Mouse (Mus musculus): ENCODE measurements around the gene Ssbp3. TPM values are rescaled to one million over a fixed set of nuclear protein-coding genes. Genes with fewer than 3 reads are reported as not detected.

Gene Ssbp3
- total and polyA plus RNA-seq, 2 experiments from 2014 or later: 108 to 155 TPM

GRCm38 (mm10) chr4:107075456-107075855 lies 165.0 kb downstream of the Ssbp3 start:
- no peak for TF ChIP-seq CTCF (IDR thresholded peaks at IDR 0.05; ENCODE audit: low read depth)
- no peak for ATAC-seq
- Histone ChIP-seq H3K4me2 (ENCODE audit: low read depth, low read length) (no peak overlapping the region), H3K27me3 (ENCODE audit: insufficient read depth, low read length) (no peaks in the 10 kb centered on the region), H3K4me1 (ENCODE audit: insufficient read depth, low read length) (no peaks in the 10 kb centered on the region), H3K36me3 (ENCODE audit: insufficient read depth, low read length) (no peaks in the 10 kb centered on the region), H3K27ac (no peak overlapping the region), H3K9me3 (ENCODE audit: low read length) (no peaks in the 10 kb centered on the region), H3K9ac (replicated peaks; ENCODE audit: low read length) (no peak overlapping the region), H3K4me3 (ENCODE audit: low read length) (no peak overlapping the region)
- DNase-seq (ENCODE audit: low spot score): peak; percentile 30
- WGBS: 67% methylated on average over 5 of the region's 5 CpGs

GRCm38 (mm10) chr4:107078894-107079293 lies 168.4 kb downstream of the Ssbp3 start:
- 84% methylated on average over 4 of the region's 4 CpGs for WGBS

GRCm38 (mm10) chr4:107079716-107080115 lies 169.2 kb downstream of the Ssbp3 start:
- Histone ChIP-seq H3K27ac (no peak overlapping the region), H3K4me3 (ENCODE audit: low read length) (no peak overlapping the region), H3K4me2 (ENCODE audit: low read depth, low read length) (no peak overlapping the region), H3K36me3 (ENCODE audit: insufficient read depth, low read length) (no peaks in the 10 kb centered on the region), H3K9ac (replicated peaks; ENCODE audit: low read length) (no peak overlapping the region), H3K9me3 (ENCODE audit: low read length) (no peaks in the 10 kb centered on the region), H3K27me3 (ENCODE audit: insufficient read depth, low read length) (no peaks in the 10 kb centered on the region), H3K4me1 (ENCODE audit: insufficient read depth, low read length) (peaks cover 12% of the 10 kb centered on the region)
- DNase-seq (ENCODE audit: low spot score): no peak
- TF ChIP-seq CTCF (IDR thresholded peaks at IDR 0.05; ENCODE audit: low read depth): no peak
- no peak for ATAC-seq

More at GRCm38 (mm10) chr4:107078894-107079293, 168.4 kb downstream of the Ssbp3 start:
- TF ChIP-seq CTCF (IDR thresholded peaks at IDR 0.05; ENCODE audit: low read depth): no peak
- peaks cover 4% of the 10 kb centered on the region for H3K4me1 ChIP-seq (ENCODE audit: insufficient read depth, low read length)
- H3K36me3 ChIP-seq (ENCODE audit: insufficient read depth, low read length): no peaks in the 10 kb centered on the region
- H3K9me3 ChIP-seq (ENCODE audit: low read length): no peaks in the 10 kb centered on the region
- no peak overlapping the region for H3K9ac ChIP-seq (replicated peaks; ENCODE audit: low read length)
- H3K4me2 ChIP-seq (ENCODE audit: low read depth, low read length): no peak overlapping the region
- no peak overlapping the region for H3K4me3 ChIP-seq (ENCODE audit: low read length)
- no peak overlapping the region for H3K27ac ChIP-seq
- ATAC-seq (peak; percentile 28; the same call in 1 of the 2 replicates), DNase-seq (ENCODE audit: low spot score) (no peak)
- no peaks in the 10 kb centered on the region for H3K27me3 ChIP-seq (ENCODE audit: insufficient read depth, low read length)

- H3K9me3 ChIP-seq (ENCODE audit: low read length): no peaks in the 10 kb centered on the region
- no peak for TF ChIP-seq CTCF (IDR thresholded peaks at IDR 0.05; ENCODE audit: low read depth)
- H3K4me3 ChIP-seq (ENCODE audit: low read length): no peak overlapping the region
- ATAC-seq: no peak
- H3K36me3 ChIP-seq (ENCODE audit: insufficient read depth, low read length): no peaks in the 10 kb centered on the region
- WGBS: 93% methylated on average over 3 of the region's 3 CpGs
- no peak for DNase-seq (ENCODE audit: low spot score)
- no peak overlapping the region for H3K4me2 ChIP-seq (ENCODE audit: low read depth, low read length)
- H3K27me3 ChIP-seq (ENCODE audit: insufficient read depth, low read length): no peaks in the 10 kb centered on the region
- H3K9ac ChIP-seq (replicated peaks; ENCODE audit: low read length): no peak overlapping the region
- H3K27ac ChIP-seq: no peak overlapping the region
- H3K4me1 ChIP-seq (ENCODE audit: insufficient read depth, low read length): peaks cover 17% of the 10 kb centered on the region
These were observed 171.7 kb downstream of the Ssbp3 start for GRCm38 (mm10) chr4:107082185-107082584.

GRCm38 (mm10) chr4:107083126-107083525 lies 172.6 kb downstream of the Ssbp3 start:
- no peaks in the 10 kb centered on the region for H3K36me3 ChIP-seq (ENCODE audit: insufficient read depth, low read length)
- no peak for ATAC-seq
- no peak overlapping the region for H3K4me3 ChIP-seq (ENCODE audit: low read length)

GRCm38 (mm10) chr4:107084343-107084742 lies 173.8 kb downstream of the Ssbp3 start:
- 11% methylated on average over 1 of the region's 1 CpGs for WGBS
- no peak overlapping the region for H3K4me3 ChIP-seq (ENCODE audit: low read length)
- ATAC-seq (peak; percentile 76), DNase-seq (ENCODE audit: low spot score) (peak; percentile 41)
- no peaks in the 10 kb centered on the region for H3K36me3 ChIP-seq (ENCODE audit: insufficient read depth, low read length)
- peak overlapping the region; percentile 74 for H3K27ac ChIP-seq
- no peak overlapping the region for H3K9ac ChIP-seq (replicated peaks; ENCODE audit: low read length)
- peaks cover 17% of the 10 kb centered on the region for H3K4me1 ChIP-seq (ENCODE audit: insufficient read depth, low read length)
- no peak for TF ChIP-seq CTCF (IDR thresholded peaks at IDR 0.05; ENCODE audit: low read depth)
- no peaks in the 10 kb centered on the region for H3K27me3 ChIP-seq (ENCODE audit: insufficient read depth, low read length)
- H3K9me3 ChIP-seq (ENCODE audit: low read length): no peaks in the 10 kb centered on the region
- H3K4me2 ChIP-seq (ENCODE audit: low read depth, low read length): no peak overlapping the region

More at GRCm38 (mm10) chr4:107083126-107083525, 172.6 kb downstream of the Ssbp3 start:
- no peak for DNase-seq (ENCODE audit: low spot score)
- H3K27me3 ChIP-seq (ENCODE audit: insufficient read depth, low read length): no peaks in the 10 kb centered on the region
- no peak overlapping the region for H3K27ac ChIP-seq
- TF ChIP-seq CTCF (IDR thresholded peaks at IDR 0.05; ENCODE audit: low read depth): no peak
- no peaks in the 10 kb centered on the region for H3K9me3 ChIP-seq (ENCODE audit: low read length)
- WGBS: 73% methylated on average over 4 of the region's 4 CpGs
- peaks cover 17% of the 10 kb centered on the region for H3K4me1 ChIP-seq (ENCODE audit: insufficient read depth, low read length)
- H3K4me2 ChIP-seq (ENCODE audit: low read depth, low read length): no peak overlapping the region
- H3K9ac ChIP-seq (replicated peaks; ENCODE audit: low read length): no peak overlapping the region

GRCm38 (mm10) chr4:107084858-107085257 lies 174.4 kb downstream of the Ssbp3 start:
- Histone ChIP-seq H3K27me3 (ENCODE audit: insufficient read depth, low read length) (no peaks in the 10 kb centered on the region), H3K9me3 (ENCODE audit: low read length) (no peaks in the 10 kb centered on the region), H3K4me1 (ENCODE audit: insufficient read depth, low read length) (peaks cover 17% of the 10 kb centered on the region), H3K27ac (peak overlapping the region; percentile 74), H3K4me3 (ENCODE audit: low read length) (no peak overlapping the region), H3K36me3 (ENCODE audit: insufficient read depth, low read length) (no peaks in the 10 kb centered on the region), H3K9ac (replicated peaks; ENCODE audit: low read length) (no peak overlapping the region), H3K4me2 (ENCODE audit: low read depth, low read length) (no peak overlapping the region)
- ATAC-seq (peak; percentile 94), DNase-seq (ENCODE audit: low spot score) (peak; percentile 86)
- TF ChIP-seq CTCF (IDR thresholded peaks at IDR 0.05; ENCODE audit: low read depth): no peak
- WGBS: 6% methylated on average over 6 of the region's 6 CpGs

Data from hindbrain, postnatal 0 days (tissue).